Mouse (Mus musculus) forebrain, embryonic 15.5 days (tissue): Measurements from ENCODE around the gene Rap2b. TPM values are rescaled to one million over a fixed set of nuclear protein-coding genes. Genes with fewer than 3 reads are reported as not detected.
A peak's percentile ranks its signal among the peaks of the same experiment; 100 is the strongest.

Experiments used
- ATAC-seq: fragments of 200-750 bp; cut with Nextera tagmentation; replicated peaks from 2 replicates; pipeline ENCODE4 v1.8.0; 2017; ENCODE audit warnings: mild to moderate bottlenecking, moderate TSS enrichment, moderate library complexity
- H3K27ac ChIP-seq: fragments of 300-500 bp; sonication (generic); replicated peaks from 2 replicates; pipeline ENCODE4 v1.5.1; 2015; ENCODE audit warnings: mild to moderate bottlenecking, inconsistent platforms
- H3K27me3 ChIP-seq: fragments of 300-500 bp; sonication (generic); 2 replicates; pipeline ENCODE4 v1.6.1; 2015; ENCODE audit warnings: inconsistent platforms
- H3K36me3 ChIP-seq: fragments of 300-500 bp; sonication (generic); 2 replicates; pipeline ENCODE4 v1.6.1; 2015; ENCODE audit warnings: mild to moderate bottlenecking, inconsistent platforms
- H3K4me1 ChIP-seq: fragments of 300-500 bp; sonication (generic); 2 replicates; pipeline ENCODE4 v1.6.1; 2015; ENCODE audit warnings: inconsistent platforms
- H3K4me2 ChIP-seq: fragments of 300-500 bp; sonication (generic); replicated peaks from 2 replicates; pipeline ENCODE4 v1.6.1; 2015; ENCODE audit warnings: mild to moderate bottlenecking, inconsistent platforms
- H3K4me3 ChIP-seq: fragments of 300-500 bp; sonication (generic); 2 replicates; pipeline ENCODE4 v1.5.1; 2015; ENCODE audit warnings: mild to moderate bottlenecking, inconsistent platforms
- H3K9ac ChIP-seq: fragments of 300-500 bp; sonication (generic); replicated peaks from 2 replicates; pipeline ENCODE4 v1.6.1; 2015; ENCODE audit warnings: mild to moderate bottlenecking, inconsistent platforms
- H3K9me3 ChIP-seq: fragments of 300-500 bp; sonication (generic); 2 replicates; pipeline ENCODE4 v1.6.1; 2016; ENCODE audit warnings: inconsistent platforms
- WGBS: fragments of 180-500 bp; shearing (Covaris S2); methylation state at CpG from one replicate; pipeline ENCODE4 v1.1.7; 2015; ENCODE audit warnings: mixed read lengths; 5-methylcytosine and 5-hydroxymethylcytosine counted together
- polyA plus RNA-seq: library from polyadenylated mRNA; unstranded; fragments of >200 nt; fragmentation: Nextera tagmentation; extraction: Ambion mirVana; gene quantifications from 2 replicates; pipeline ENCODE4 v1.2.1, GENCODE M21; 2015

Gene Rap2b
- polyA plus RNA-seq, 1 experiment from 2014 or later = 17.4 TPM

- 54% methylated on average over 7 of the region's 7 CpGs for WGBS
- peaks cover 8% of the 10 kb centered on the region for H3K4me1 ChIP-seq
- no peak overlapping the region for H3K4me2 ChIP-seq
- no peak overlapping the region for H3K4me3 ChIP-seq
- no peak overlapping the region for H3K27ac ChIP-seq
- H3K9me3 ChIP-seq = no peaks in the 10 kb centered on the region
- no peak overlapping the region for H3K9ac ChIP-seq
- no peak for ATAC-seq
- no peaks in the 10 kb centered on the region for H3K36me3 ChIP-seq
- H3K27me3 ChIP-seq = no peaks in the 10 kb centered on the region
Measured at GRCm38 (mm10) chr3:61358756-61359293, 2.6 kb upstream of the Rap2b start.

- peak overlapping the region; percentile 63 for H3K9ac ChIP-seq
- H3K9me3 ChIP-seq = no peaks in the 10 kb centered on the region
- H3K27me3 ChIP-seq = no peaks in the 10 kb centered on the region
- H3K4me3 ChIP-seq = peak overlapping the region; percentile 90
- no peaks in the 10 kb centered on the region for H3K36me3 ChIP-seq
- no peak for ATAC-seq
- 8% methylated on average over 9 of the region's 9 CpGs for WGBS
- H3K4me1 ChIP-seq = peaks cover 27% of the 10 kb centered on the region
- peak overlapping the region; percentile 79 for H3K4me2 ChIP-seq
- peak overlapping the region; percentile 93 for H3K27ac ChIP-seq
Measured at GRCm38 (mm10) chr3:61362821-61363160, 1.4 kb downstream of the Rap2b start.

GRCm38 (mm10) chr3:61363161-61363988 lies 1.9 kb downstream of the Rap2b start:
- H3K27me3 ChIP-seq = no peaks in the 10 kb centered on the region
- peak overlapping the region; percentile 63 for H3K9ac ChIP-seq
- H3K4me3 ChIP-seq = peak overlapping the region; percentile 90
- no peaks in the 10 kb centered on the region for H3K36me3 ChIP-seq
- peaks cover 33% of the 10 kb centered on the region for H3K4me1 ChIP-seq
- H3K4me2 ChIP-seq = peak overlapping the region; percentile 79
- peak; percentile 94 for ATAC-seq
- under 1% methylated on average over 30 of the region's 30 CpGs for WGBS
- no peaks in the 10 kb centered on the region for H3K9me3 ChIP-seq
- peak overlapping the region; percentile 93 for H3K27ac ChIP-seq

- Histone ChIP-seq H3K4me3 (peak overlapping the region; percentile 90), H3K36me3 (no peaks in the 10 kb centered on the region), H3K9me3 (no peaks in the 10 kb centered on the region), H3K4me1 (peaks cover 36% of the 10 kb centered on the region), H3K27me3 (no peaks in the 10 kb centered on the region), H3K9ac (peak overlapping the region; percentile 91), H3K4me2 (peak overlapping the region; percentile 79), H3K27ac (peak overlapping the region; percentile 93)
- peak; percentile 92 for ATAC-seq
- under 1% methylated on average over 47 of the region's 51 CpGs for WGBS
Measured at GRCm38 (mm10) chr3:61363989-61364660, 2.7 kb downstream of the Rap2b start.

GRCm38 (mm10) chr3:61364661-61364977 lies 3.2 kb downstream of the Rap2b start:
- no peaks in the 10 kb centered on the region for H3K9me3 ChIP-seq
- no peaks in the 10 kb centered on the region for H3K27me3 ChIP-seq
- peak overlapping the region; percentile 90 for H3K4me3 ChIP-seq
- H3K4me1 ChIP-seq = peaks cover 36% of the 10 kb centered on the region
- peak; percentile 55 for ATAC-seq
- peak overlapping the region; percentile 91 for H3K9ac ChIP-seq
- H3K4me2 ChIP-seq = peak overlapping the region; percentile 67
- no peaks in the 10 kb centered on the region for H3K36me3 ChIP-seq
- peak overlapping the region; percentile 93 for H3K27ac ChIP-seq
- WGBS = under 1% methylated on average over 31 of the region's 33 CpGs

GRCm38 (mm10) chr3:61364978-61365778 lies 3.7 kb downstream of the Rap2b start:
- ATAC-seq = peak; percentile 11
- under 1% methylated on average over 68 of the region's 68 CpGs for WGBS
- peak overlapping the region; percentile 91 for H3K9ac ChIP-seq
- H3K27me3 ChIP-seq = no peaks in the 10 kb centered on the region
- H3K36me3 ChIP-seq = no peaks in the 10 kb centered on the region
- peak overlapping the region; percentile 67 for H3K4me2 ChIP-seq
- H3K9me3 ChIP-seq = no peaks in the 10 kb centered on the region
- peaks cover 36% of the 10 kb centered on the region for H3K4me1 ChIP-seq
- H3K4me3 ChIP-seq = peak overlapping the region; percentile 90
- H3K27ac ChIP-seq = peak overlapping the region; percentile 93

GRCm38 (mm10) chr3:61365779-61366373 lies 4.4 kb downstream of the Rap2b start, which contains the start of gene B430305J03Rik:
B430305J03Rik (minus strand) TSS chr3:61365951.
- Histone ChIP-seq H3K27ac (peak within 1 kb of the TSS; percentile 93), H3K4me2 (peak within 1 kb of the TSS; percentile 67), H3K27me3 (no peaks in the 10 kb centered on the region), H3K9me3 (no peaks in the 10 kb centered on the region), H3K4me1 (peaks cover 36% of the 10 kb centered on the region), H3K36me3 (no peaks in the 10 kb centered on the region), H3K4me3 (peak within 1 kb of the TSS; percentile 90), H3K9ac (peak within 1 kb of the TSS; percentile 91)
- ATAC-seq = no peak
- WGBS = 2% methylated on average over 10 of the region's 10 CpGs

- H3K4me2 ChIP-seq = no peak overlapping the region
- H3K4me1 ChIP-seq = peaks cover 31% of the 10 kb centered on the region
- H3K27me3 ChIP-seq = no peaks in the 10 kb centered on the region
- no peak overlapping the region for H3K9ac ChIP-seq
- no peaks in the 10 kb centered on the region for H3K9me3 ChIP-seq
- no peak for ATAC-seq
- no peak overlapping the region for H3K4me3 ChIP-seq
- 93% methylated on average over 1 of the region's 1 CpGs for WGBS
- H3K27ac ChIP-seq = no peak overlapping the region
- H3K36me3 ChIP-seq = no peaks in the 10 kb centered on the region
Measured at GRCm38 (mm10) chr3:61368446-61368845, 7.0 kb downstream of the Rap2b start.

GRCm38 (mm10) chr3:61376001-61376400 lies 14.6 kb downstream of the Rap2b start:
- H3K9ac ChIP-seq = no peak overlapping the region
- no peaks in the 10 kb centered on the region for H3K27me3 ChIP-seq
- no peak for ATAC-seq
- H3K36me3 ChIP-seq = no peaks in the 10 kb centered on the region
- H3K27ac ChIP-seq = no peak overlapping the region
- WGBS = 96% methylated on average over 8 of the region's 8 CpGs
- H3K4me1 ChIP-seq = no peaks in the 10 kb centered on the region
- H3K4me2 ChIP-seq = no peak overlapping the region
- no peak overlapping the region for H3K4me3 ChIP-seq
- no peaks in the 10 kb centered on the region for H3K9me3 ChIP-seq

GRCm38 (mm10) chr3:61386368-61386767 lies 24.9 kb downstream of the Rap2b start:
- ATAC-seq = no peak
- Histone ChIP-seq H3K4me3 (no peak overlapping the region), H3K27me3 (no peaks in the 10 kb centered on the region), H3K4me2 (no peak overlapping the region), H3K27ac (no peak overlapping the region), H3K36me3 (no peaks in the 10 kb centered on the region), H3K9me3 (no peaks in the 10 kb centered on the region), H3K9ac (no peak overlapping the region), H3K4me1 (no peaks in the 10 kb centered on the region)
- WGBS = 80% methylated on average over 4 of the region's 4 CpGs

GRCm38 (mm10) chr3:61391564-61391963 lies 30.1 kb downstream of the Rap2b start:
- Histone ChIP-seq H3K4me3 (no peak overlapping the region), H3K27ac (no peak overlapping the region), H3K4me2 (no peak overlapping the region), H3K9ac (no peak overlapping the region), H3K36me3 (no peaks in the 10 kb centered on the region), H3K9me3 (no peaks in the 10 kb centered on the region), H3K27me3 (no peaks in the 10 kb centered on the region), H3K4me1 (no peaks in the 10 kb centered on the region)
- WGBS = 84% methylated on average over 4 of the region's 4 CpGs
- no peak for ATAC-seq
